Mouse (Mus musculus): ENCODE results near the gene Hbq1a.
"Not testable (repeated sequence)": the region's sequence is repeated elsewhere in the genome, so short reads cannot be mapped to it uniquely, and the experiment has no call there.

Hbq1a gene

DNA sequence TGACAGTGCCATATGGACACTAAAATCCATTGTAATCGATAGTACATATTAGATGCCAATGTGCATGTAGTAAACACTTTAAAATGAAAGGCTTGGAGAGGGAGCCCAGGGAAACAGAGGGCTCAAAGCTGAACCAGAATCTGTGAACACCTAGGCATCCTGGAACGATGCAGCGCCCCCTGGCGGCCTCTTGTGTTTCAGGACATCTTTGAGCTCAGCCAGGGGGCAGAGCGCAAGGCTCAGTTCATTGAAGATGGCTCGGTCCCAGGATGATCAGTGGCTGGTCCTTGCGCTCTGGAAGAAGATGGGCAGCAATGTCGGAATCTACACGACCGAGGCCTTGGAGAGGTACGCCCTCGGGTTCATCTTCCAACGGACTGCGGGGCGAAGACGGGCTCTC is at the start of gene Hbq1a:
Gene Hbq1a, plus strand, starts transcription at position 205 of the 400 bp plus-strand sequence.
- peak; percentile 69 to 78 for DNase-seq (ENCODE audit: low spot score in 2 of 2)

DNA sequence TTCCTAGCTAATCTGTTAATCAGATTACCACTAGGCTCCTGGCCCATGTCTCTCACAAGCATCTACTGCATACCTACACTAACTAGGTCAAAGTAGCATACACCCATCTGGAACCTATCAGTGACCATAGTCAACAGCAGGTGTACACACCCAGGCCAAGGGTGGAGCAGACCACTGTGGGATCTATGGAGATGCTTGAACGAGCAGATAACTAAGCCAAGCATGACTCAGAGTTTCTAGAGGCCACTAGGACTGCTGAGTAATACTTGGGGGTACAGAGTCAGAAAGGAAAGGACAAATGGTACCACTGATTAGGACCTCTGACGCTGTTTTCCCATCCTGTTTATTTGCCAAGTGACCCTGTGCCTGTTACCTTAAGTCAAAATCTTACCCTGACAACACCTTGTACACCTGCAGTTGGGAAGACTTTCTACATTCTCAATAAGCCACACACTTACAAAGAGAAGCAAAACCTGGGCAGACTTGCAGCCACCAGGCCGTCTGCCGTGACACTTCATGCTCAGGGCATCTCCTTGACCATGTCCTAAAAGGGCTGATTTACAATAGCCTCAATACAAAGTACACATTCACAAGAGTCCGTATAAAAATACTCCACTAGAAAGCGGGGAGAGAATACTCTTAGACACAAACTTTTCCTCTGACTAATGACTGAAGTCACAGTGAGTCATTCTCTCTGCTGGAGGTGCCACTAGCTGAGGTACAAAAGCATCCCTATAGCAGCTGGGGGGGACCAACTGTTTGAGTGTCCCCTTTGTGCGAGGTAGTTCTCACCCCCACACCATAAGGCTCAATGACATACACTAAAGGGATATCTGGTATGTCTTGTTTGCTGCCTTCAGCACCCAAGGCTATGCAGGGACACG is 48.7 kb upstream of the Hbq1a start:
- DNase-seq (ENCODE audit: low spot score in 2 of 2): no peak

DNA sequence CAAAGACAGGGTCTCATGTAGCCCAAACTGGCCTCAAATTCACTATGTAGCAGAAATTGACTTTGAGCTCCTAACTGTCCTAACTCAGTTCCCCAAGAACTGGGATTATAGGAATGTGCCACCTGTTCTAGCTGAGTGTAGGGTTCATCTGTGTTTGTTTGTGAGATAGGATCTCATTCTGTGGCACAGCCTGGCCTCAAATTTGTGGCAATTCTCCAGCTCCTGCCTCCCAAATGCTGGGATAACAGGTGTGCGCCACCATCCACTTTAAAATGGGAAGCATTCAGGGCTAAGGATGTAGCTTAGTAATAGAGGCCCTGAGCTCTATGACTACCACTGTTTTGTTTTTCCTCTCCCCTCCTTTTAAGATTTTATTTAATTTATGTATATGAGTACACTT is 46.7 kb upstream of the Hbq1a start:
- no peak for DNase-seq (ENCODE audit: low spot score in 2 of 2)

DNA sequence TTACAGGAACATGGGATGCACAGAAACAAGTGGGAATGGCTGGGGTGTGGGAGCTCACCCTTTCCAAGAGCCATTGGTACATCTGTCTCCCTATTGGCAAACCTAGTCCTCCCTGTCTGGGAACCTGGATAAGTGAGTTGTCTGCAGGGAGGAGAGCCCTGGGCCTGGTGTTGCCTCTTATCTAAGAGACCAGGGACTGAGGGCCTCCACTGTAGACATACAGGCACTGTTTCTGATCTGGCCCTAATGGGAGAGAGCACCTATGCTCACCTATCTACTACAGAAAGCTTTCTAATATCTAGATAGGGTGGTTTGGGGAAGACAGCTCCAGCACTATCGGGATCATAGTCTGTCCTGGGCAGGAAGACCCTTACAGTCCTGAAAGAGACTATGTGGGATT is 43.7 kb upstream of the Hbq1a start:
- DNase-seq (ENCODE audit: low spot score in 2 of 2): no peak

DNA sequence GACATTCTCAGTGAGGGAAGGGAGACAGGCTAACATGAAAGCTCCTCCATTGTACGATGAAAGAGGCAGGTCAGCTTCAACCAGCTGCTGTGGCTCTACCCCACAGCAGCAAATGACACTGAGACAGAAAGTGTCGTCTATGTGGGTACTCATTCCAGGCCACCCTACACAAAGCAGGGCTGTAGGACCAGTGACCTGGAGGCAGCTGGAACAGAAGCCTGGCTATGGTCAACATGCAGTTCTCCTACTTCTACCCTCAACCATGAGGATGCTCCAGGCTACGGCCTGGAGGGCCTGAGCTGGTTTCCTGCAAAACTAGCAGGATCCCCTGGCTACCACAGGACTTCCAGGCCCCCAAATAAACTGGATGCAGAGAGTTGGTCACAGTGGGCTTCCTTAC is 43.3 kb upstream of the Hbq1a start:
- DNase-seq (ENCODE audit: low spot score in 2 of 2): no peak

DNA sequence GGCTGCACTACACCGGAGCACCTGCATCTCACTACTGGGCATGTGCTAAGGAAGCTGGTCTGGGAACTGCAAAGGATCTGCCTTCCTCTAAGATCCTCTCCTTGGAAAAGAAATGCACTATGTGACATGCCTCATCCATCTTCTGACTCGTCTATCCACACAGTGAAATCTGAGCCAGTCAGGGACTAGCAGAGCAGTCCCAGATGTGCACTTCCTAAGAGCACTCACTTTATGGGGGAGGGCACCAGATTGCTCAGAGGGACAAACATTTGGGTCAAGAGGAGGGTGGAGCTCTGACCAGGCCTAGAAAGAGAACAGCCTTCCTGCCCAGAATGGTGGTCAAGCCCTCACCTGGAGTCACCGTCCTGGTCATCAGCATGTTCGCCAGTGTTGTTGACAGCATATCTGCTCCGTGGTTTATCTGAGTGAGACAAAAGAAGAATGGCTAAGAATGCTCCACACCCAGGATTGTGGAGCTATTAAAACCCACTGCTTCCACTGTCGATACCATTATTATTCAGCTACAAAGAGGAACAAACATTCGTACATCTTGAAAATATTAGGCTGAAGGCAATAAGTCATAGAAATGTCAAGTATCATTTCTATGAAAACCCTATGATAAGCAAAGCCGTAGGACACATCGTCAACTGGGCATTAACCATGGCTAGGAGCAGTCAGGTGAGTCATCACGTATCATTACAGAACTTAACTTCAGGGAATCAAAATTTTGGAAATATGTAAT is 37.0 kb upstream of the Hbq1a start:
- DNase-seq (ENCODE audit: low spot score in 2 of 2): no peak

DNA sequence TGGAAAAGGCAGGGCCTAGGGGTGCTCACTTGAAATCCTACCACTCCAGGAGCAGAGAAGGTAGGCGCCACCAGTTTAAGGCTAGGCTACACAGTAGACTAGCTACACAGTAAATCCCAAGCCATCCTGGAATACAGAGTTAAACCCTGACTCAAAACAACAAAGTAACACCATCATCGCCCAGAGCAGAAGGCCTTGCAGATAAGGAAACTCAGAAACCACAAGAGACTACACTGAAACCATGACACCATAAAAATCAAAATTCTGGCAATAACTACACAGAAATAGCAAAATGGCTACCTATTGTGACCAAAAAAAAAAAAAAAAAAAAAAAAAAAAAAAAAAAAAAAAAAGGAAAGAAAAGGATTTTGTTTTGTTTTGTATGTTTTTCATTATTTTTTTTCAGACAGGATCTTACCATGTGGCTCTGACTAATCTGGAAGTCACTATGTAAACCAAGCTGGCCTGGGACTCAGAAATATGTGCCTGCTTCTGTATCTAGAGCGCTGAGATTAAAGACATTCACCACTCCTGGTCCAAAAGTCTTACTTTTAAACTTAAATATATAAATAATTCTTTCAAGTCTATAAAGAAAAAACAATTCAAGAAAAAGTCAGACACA is 34.6 kb upstream of the Hbq1a start:
- no peak for DNase-seq (ENCODE audit: low spot score in 2 of 2)

DNA sequence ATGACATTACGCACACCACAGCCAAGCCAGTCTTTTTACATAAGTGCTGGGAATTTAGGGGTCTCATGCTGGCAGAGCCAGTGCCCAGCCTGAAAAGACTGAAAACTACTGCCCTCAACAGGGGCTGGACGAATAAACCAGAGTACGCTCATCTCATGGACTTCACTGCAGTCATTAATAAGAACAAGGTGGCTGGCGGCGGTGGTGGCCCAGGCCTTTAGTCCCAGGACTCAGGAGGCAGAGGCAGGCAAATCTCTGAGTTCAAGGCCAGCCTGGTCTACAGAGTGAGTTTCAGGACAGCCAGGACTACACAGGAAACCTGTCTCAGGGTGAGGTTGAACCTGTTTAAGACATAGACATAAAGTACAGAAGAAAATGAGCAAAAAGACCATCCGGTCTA is 33.7 kb upstream of the Hbq1a start:
- DNase-seq (ENCODE audit: low spot score in 2 of 2): no peak

DNA sequence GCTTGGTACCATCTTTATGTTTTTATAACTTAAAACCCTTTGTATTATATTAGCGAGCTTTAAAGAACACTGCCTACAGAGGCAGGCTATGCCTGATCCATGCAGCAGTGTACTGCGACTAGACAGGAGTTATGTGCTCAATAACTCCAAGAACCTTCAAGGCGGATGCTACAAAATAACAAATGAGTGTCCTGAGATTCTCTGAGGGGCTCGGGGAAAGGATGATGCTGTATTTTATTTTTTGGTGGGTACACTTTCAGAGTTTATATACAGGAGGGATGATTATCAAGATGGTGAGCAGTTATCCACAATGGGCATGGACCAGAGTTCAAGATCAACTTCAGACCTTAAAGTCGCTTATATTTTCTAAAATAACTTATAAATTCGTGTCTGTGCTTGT is 33.1 kb upstream of the Hbq1a start:
- DNase-seq (ENCODE audit: low spot score in 2 of 2): no peak

DNA sequence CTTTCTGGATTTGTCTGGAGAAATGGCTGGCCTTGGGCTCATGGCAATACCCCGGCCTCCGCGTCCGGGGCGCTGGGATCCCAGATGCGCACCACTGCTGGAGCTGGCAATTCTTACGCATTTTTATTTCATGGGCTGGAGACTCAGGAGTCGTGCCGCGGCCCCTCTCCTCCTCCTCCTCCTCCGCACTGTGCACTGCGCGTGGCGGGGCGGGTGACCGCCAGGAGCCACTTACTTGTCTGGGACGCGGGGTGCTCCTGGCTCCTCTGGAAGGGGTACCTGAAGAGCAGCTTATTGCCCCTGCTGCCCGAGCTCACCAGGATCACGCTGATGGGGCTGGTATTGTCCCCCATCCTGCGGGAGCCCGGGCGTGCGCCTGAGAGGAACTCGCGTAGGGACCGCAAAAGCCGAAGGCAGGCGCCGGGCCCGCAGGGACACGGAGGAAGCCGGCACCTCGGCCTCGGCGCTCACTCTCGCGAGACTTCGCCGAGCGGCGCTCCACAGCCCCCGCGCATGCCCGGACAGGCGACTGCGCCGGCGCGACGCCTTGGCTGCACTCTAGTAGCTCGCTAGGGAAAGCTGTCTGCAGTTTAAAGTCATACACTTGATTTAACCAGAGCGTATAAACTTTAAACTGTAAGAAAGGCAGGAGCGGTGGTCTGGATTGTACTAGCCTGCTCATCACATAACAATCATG is 32.5 kb upstream of the Hbq1a start, which contains the start of gene Nprl3:
Gene Nprl3, minus strand, starts transcription at position 520 of the 697 bp plus-strand sequence.
- DNase-seq (ENCODE audit: low spot score in 2 of 2): peak; percentile 97 to 98

DNA sequence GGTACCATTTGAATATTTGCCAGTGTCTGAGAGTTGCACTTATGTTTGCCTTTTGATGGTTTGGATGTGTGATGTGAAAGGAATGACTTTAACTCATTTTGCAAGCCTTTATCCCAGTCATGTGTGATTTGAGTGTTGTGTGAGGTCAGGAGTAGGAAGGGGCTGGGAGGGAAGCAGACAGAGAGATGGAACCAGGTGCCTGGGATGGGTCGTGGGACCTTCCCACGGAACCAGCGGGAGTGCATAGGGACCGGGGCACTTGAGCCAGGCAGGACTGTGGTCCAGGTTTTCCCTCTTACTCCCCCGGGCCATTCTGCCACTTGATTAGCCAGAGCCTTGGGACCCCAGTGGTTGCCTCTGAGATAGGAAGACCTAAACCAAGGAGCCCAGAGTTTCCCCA is 31.9 kb upstream of the Hbq1a start:
- DNase-seq (ENCODE audit: low spot score in 2 of 2): no peak

DNA sequence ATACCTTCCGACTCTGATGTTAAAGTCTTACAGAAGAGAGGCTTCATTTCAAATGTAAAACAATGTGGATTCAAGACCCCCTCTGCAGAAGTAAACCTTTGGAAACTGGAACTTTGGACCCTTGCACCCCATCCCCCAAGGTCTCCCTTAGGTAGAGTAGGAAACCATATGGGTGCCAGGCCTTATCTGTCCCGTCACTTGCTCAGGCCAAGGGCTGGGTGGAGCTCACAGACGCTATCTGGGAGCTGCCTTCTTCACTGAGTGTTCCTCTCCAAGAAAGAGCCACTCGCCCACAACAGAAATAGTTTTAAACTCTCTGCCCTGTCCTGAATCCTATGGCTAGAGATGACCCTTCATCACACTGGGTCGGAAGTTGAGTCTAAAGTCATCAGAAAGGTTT is 30.9 kb upstream of the Hbq1a start:
- DNase-seq (ENCODE audit: low spot score in 2 of 2): no peak

DNA sequence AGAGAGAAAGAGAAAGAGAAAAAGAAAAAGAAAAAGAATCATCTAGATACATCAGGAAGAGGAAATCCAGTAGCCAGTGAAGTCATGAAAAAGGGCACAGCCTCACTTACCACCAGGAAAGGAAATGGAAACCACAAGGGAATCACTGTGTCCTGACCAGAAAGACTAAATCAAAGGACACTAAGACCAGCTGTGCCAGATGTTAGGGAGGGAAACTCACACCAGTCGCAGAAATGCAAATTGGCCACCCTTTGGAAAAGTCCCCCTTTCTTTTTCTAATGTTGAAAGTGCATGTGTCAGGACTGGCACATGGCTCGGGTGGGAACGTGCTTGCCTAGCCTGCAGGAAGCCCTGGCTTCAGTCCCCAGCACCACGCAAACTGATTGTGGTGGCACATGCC is 28.7 kb upstream of the Hbq1a start:
- no peak for DNase-seq (ENCODE audit: low spot score in 2 of 2)

DNA sequence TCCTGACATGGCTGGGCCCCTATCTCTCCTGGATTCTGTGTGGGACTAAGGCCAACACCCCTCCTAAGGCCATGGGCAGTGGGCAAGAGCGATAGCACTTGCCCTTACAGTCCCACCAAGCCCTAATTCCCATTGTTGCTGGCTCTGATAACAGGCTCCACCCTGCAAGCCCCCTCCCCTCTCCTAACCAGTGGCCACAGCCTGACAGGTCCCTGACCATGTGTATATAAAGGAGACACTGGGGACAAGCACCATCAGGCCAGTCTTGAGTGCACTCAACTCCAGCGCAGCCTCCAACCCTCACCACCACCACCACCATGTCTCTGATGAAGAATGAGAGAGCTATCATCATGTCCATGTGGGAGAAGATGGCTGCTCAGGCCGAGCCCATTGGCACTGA is 23.5 kb upstream of the Hbq1a start, which contains the start of gene Hba-x:
Gene Hba-x, plus strand, starts transcription at position 54 of the 400 bp plus-strand sequence.
- no peak for DNase-seq (ENCODE audit: low spot score in 2 of 2)

DNA sequence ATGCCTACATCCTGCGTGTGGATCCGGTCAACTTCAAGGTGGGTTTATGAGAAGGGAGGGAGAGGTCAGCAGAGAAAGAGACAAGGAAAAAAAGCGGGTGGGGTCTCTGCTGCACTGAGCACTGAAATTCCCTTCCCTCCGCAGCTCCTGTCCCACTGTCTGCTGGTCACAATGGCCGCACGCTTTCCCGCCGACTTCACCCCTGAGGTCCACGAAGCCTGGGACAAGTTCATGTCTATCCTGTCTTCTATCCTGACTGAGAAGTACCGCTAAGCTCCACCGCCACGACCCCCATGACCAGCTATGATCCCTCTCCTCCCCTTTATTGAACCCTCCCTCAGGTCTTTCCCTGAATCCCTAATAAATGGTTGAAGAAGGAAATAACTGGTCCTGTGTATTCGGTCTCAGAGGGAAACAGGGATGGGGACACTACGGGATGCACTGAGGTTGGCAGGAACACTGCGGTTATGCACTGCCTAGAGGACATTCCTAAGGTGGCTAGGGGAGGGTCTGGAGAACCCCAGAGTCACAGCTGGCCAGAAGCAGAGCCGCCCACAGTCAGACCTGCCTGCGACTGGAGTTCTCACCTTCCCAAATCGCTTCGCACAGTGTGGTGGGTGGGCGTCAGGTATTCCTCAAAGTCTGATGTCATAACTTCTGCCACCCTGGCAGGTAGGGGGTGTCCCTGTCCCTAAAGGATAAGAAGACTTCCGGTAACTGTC is 22.0 kb upstream of the Hbq1a start:
- DNase-seq (ENCODE audit: low spot score in 2 of 2): no peak

DNA sequence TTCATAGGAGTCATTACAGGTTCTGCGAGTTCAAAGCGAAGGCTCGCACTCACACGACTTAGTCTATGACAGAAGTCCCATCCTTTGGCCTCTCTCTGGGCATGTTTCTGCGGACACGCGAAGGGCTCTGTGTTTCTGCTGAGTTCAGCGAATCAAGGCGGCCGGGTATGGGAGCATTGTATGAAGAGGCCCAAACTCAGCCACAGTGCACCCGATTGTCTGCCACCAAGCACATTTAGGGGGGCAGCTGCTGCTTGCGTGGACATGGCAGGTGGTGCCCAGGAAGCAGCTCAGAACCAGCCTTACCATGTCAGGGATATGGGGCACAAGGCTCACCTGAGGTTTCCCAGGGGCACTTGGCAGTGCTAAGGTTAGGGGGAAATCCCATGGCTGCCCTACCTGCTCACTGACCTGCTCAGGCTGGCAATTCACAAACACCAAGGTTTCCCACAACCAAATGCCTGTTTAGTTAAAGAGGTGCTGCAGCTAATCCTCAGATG is 21.4 kb upstream of the Hbq1a start:
- no peak for DNase-seq (ENCODE audit: low spot score in 2 of 2)

DNA sequence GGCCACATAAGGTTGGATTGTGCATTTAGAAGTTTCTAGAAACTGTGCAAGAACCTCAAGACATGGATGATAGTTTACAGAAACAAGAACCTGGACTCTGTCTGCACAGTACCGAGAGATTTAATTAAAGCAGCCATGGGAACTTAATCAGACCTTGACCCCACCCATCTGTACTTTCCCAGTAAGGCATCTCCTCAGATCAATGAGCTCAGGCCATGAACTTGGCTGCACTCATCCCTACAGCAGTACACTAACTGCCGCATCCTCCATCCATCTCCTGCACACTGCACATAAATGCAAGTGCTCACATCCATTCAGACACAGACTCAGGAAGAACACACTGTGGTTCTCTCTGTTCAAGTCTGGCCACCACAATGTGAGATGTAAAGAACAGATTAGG is 19.2 kb upstream of the Hbq1a start:
- DNase-seq (ENCODE audit: low spot score in 2 of 2): no peak

DNA sequence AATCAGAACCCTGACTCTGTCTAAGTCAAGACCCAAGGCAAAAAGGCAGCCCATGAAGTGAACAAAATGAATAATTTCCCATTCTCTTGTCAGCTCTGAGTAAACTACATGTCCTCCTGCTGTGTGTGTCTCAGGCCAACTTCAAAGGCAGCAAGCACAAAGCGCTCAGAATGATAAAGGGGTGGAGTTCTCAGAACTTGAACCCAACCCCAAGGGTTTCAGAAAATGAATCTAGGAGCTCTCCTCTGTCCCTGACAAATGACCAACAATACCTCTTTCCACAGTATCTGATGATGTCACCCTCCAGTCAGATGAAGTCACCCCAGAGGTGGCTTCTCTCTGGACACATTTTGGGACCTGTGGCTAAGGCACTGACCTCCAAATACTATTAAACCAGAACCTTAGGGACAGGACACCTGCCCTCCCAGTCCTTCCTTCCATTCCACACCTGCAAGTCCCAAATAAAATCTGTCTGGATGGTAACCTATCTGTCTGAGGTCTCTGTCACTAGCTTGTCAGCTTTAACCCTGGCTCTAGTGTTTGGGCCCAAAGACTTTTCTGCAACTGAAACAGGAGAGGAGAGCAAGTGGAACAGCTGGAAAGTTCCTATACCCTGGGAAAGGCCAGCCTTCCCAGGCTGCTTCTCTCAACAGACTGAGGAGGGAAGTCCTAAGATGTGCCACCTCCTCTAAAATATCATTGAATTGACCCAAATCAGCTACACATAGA is 18.3 kb upstream of the Hbq1a start:
- no peak for DNase-seq (ENCODE audit: low spot score in 2 of 2)

DNA sequence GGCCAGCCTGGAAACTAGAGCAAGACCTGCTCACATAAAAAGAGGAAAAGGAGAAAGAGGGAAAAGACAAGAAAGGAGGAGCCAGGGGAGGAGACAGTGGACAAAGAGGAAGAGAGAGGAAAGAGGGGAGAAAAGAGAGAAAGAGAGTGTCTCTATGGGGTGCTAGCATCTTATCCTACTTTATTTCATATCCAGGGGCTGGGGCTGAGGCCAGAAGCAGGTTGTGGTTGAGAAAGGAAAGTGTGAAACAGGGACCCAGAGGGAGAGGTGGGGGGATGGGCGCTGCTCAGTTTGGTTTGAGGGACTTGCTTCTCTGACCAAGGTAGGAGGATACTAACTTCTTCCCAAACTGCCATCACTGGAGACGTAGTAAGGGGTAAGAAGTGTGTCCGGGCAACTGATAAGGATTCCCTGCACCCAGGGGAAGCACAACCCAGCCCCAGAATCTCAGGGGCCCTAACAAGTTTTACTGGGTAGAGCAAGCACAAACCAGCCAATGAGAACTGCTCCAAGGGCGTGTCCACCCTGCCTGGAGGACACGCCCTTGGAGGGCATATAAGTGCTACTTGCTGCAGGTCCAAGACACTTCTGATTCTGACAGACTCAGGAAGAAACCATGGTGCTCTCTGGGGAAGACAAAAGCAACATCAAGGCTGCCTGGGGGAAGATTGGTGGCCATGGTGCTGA is 16.6 kb upstream of the Hbq1a start, which contains the start of gene Hba-a1:
Gene Hba-a1, plus strand, starts transcription at position 421 of the 687 bp plus-strand sequence.
- not testable (repeated sequence) for DNase-seq (ENCODE audit: low spot score in 2 of 2)

DNA sequence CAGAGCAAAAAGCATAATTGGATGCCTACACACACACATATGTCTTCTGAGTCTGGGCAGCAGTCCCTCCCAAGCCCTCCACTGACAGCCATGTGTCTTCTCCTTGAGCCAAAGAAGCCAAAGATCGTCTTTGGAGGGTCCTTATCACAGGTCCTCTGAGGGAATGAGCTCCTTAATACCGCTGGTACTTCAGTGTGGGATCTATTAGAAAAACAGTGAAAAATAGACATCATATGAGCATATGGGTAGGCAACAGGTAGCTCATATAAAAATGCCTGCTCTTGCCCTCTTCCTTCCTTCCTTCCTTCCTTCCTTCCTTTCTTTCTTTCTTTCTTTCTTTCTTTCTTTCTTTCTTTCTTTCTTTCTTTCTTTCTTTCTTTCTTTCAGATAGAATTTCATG is 15.3 kb upstream of the Hbq1a start:
- DNase-seq (ENCODE audit: low spot score in 2 of 2): not testable (repeated sequence)

All from right cerebral cortex, postnatal 10 days (tissue).